Mouse (Mus musculus): ENCODE results near the gene Yrdc. TPM values are rescaled to one million over a fixed set of nuclear protein-coding genes. Genes with fewer than 3 reads are reported as not detected.
A peak's percentile ranks its signal among the peaks of the same experiment; 100 is the strongest.

The Yrdc gene
- polyA plus RNA-seq (2015; fragmentation: Nextera tagmentation; extraction: Ambion mirVana), result 10.6 and 12.5 TPM in 2 replicates

GRCm38 (mm10) chr4:124850261-124850913 is at the start of gene Yrdc:
Gene Yrdc (plus strand): TSS chr4:124850679.
- H3K4me1 ChIP-seq (ENCODE audit: control insufficient read depth, low read depth, low read length), result peaks cover 24% of the 10 kb centered on the region
- peak within 1 kb of the TSS; percentile 84 for H3K9ac ChIP-seq (ENCODE audit: low read depth, low read length)
- H3K27ac ChIP-seq (ENCODE audit: low read length), result peak within 1 kb of the TSS; percentile 80
- H3K9me3 ChIP-seq (replicated peaks; ENCODE audit: control insufficient read depth, low read length), result no peaks in the 10 kb centered on the region
- WGBS (ENCODE audit: insufficient replicate concordance), result under 1% methylated on average over 73 of the region's 90 CpGs
- peak within 1 kb of the TSS; percentile 95 for H3K4me2 ChIP-seq (ENCODE audit: low read depth, low read length)
- H3K36me3 ChIP-seq (ENCODE audit: control insufficient read depth, insufficient read depth), result peaks cover 8% of the 10 kb centered on the region
- H3K4me3 ChIP-seq (ENCODE audit: low read depth, low read length), result peak within 1 kb of the TSS; percentile 94
- H3K27me3 ChIP-seq (ENCODE audit: control insufficient read depth, insufficient read depth, low read depth, low read length), result no peaks in the 10 kb centered on the region
- peak; percentile 93 for ATAC-seq (ENCODE audit: low read depth)

GRCm38 (mm10) chr4:124801552-124802308 is 48.7 kb upstream of the Yrdc start, which contains the start of gene Mtf1:
Gene Mtf1 (plus strand): TSS chr4:124802104.
- no peaks in the 10 kb centered on the region for H3K9me3 ChIP-seq (replicated peaks; ENCODE audit: control insufficient read depth, low read length)
- peak within 1 kb of the TSS; percentile 98 for H3K27ac ChIP-seq (ENCODE audit: low read length)
- 3% methylated on average over 21 of the region's 21 CpGs for WGBS (ENCODE audit: insufficient replicate concordance)
- H3K4me2 ChIP-seq (ENCODE audit: low read depth, low read length), result peak within 1 kb of the TSS; percentile 87
- H3K9ac ChIP-seq (ENCODE audit: low read depth, low read length), result peak within 1 kb of the TSS; percentile 92
- H3K27me3 ChIP-seq (ENCODE audit: control insufficient read depth, insufficient read depth, low read depth, low read length), result no peaks in the 10 kb centered on the region
- peaks cover 24% of the 10 kb centered on the region for H3K4me1 ChIP-seq (ENCODE audit: control insufficient read depth, low read depth, low read length)
- ATAC-seq (ENCODE audit: low read depth), result peak; percentile 68
- H3K4me3 ChIP-seq (ENCODE audit: low read depth, low read length), result peak within 1 kb of the TSS; percentile 93
- H3K36me3 ChIP-seq (ENCODE audit: control insufficient read depth, insufficient read depth), result peaks cover 45% of the 10 kb centered on the region

GRCm38 (mm10) chr4:124802309-124803260 is 47.9 kb upstream of the Yrdc start:
- no peaks in the 10 kb centered on the region for H3K27me3 ChIP-seq (ENCODE audit: control insufficient read depth, insufficient read depth, low read depth, low read length)
- H3K4me3 ChIP-seq (ENCODE audit: low read depth, low read length), result peak overlapping the region; percentile 93
- peaks cover 40% of the 10 kb centered on the region for H3K36me3 ChIP-seq (ENCODE audit: control insufficient read depth, insufficient read depth)
- H3K9ac ChIP-seq (ENCODE audit: low read depth, low read length), result peak overlapping the region; percentile 92
- H3K4me2 ChIP-seq (ENCODE audit: low read depth, low read length), result peak overlapping the region; percentile 87
- H3K4me1 ChIP-seq (ENCODE audit: control insufficient read depth, low read depth, low read length), result peaks cover 27% of the 10 kb centered on the region
- peak overlapping the region; percentile 98 for H3K27ac ChIP-seq (ENCODE audit: low read length)
- under 1% methylated on average over 51 of the region's 53 CpGs for WGBS (ENCODE audit: insufficient replicate concordance)
- no peaks in the 10 kb centered on the region for H3K9me3 ChIP-seq (replicated peaks; ENCODE audit: control insufficient read depth, low read length)
- ATAC-seq (ENCODE audit: low read depth), result peak; percentile 100

GRCm38 (mm10) chr4:124803406-124803805 is 47.1 kb upstream of the Yrdc start:
- Histone ChIP-seq H3K9ac (ENCODE audit: low read depth, low read length) (peak overlapping the region; percentile 92), H3K27me3 (ENCODE audit: control insufficient read depth, insufficient read depth, low read depth, low read length) (no peaks in the 10 kb centered on the region), H3K4me1 (ENCODE audit: control insufficient read depth, low read depth, low read length) (peaks cover 34% of the 10 kb centered on the region), H3K4me3 (ENCODE audit: low read depth, low read length) (peak overlapping the region; percentile 93), H3K9me3 (replicated peaks; ENCODE audit: control insufficient read depth, low read length) (no peaks in the 10 kb centered on the region), H3K27ac (ENCODE audit: low read length) (peak overlapping the region; percentile 98), H3K4me2 (ENCODE audit: low read depth, low read length) (peak overlapping the region; percentile 87), H3K36me3 (ENCODE audit: control insufficient read depth, insufficient read depth) (peaks cover 33% of the 10 kb centered on the region)
- 34% methylated on average over 6 of the region's 6 CpGs for WGBS (ENCODE audit: insufficient replicate concordance)
- ATAC-seq (ENCODE audit: low read depth), result no peak

- WGBS (ENCODE audit: insufficient replicate concordance), result 57% methylated on average over 5 of the region's 5 CpGs
- no peak overlapping the region for H3K9ac ChIP-seq (ENCODE audit: low read depth, low read length)
- no peak overlapping the region for H3K4me2 ChIP-seq (ENCODE audit: low read depth, low read length)
- ATAC-seq (ENCODE audit: low read depth), result 0 out of 2 replicates have a peak, but pooled peaks have one; percentile 45
- H3K27me3 ChIP-seq (ENCODE audit: control insufficient read depth, insufficient read depth, low read depth, low read length), result no peaks in the 10 kb centered on the region
- no peak overlapping the region for H3K4me3 ChIP-seq (ENCODE audit: low read depth, low read length)
- no peaks in the 10 kb centered on the region for H3K9me3 ChIP-seq (replicated peaks; ENCODE audit: control insufficient read depth, low read length)
- peaks cover 18% of the 10 kb centered on the region for H3K36me3 ChIP-seq (ENCODE audit: control insufficient read depth, insufficient read depth)
- H3K4me1 ChIP-seq (ENCODE audit: control insufficient read depth, low read depth, low read length), result peaks cover 45% of the 10 kb centered on the region
- H3K27ac ChIP-seq (ENCODE audit: low read length), result peak overlapping the region; percentile 35; the same call in 1 of the 2 replicates
These were observed 42.0 kb upstream of the Yrdc start for GRCm38 (mm10) chr4:124808511-124808910.

GRCm38 (mm10) chr4:124809136-124809883 is 41.2 kb upstream of the Yrdc start:
- no peak overlapping the region for H3K9ac ChIP-seq (ENCODE audit: low read depth, low read length)

GRCm38 (mm10) chr4:124810056-124810455 is 40.4 kb upstream of the Yrdc start:
- H3K4me2 ChIP-seq (ENCODE audit: low read depth, low read length), result no peak overlapping the region
- peaks cover 14% of the 10 kb centered on the region for H3K36me3 ChIP-seq (ENCODE audit: control insufficient read depth, insufficient read depth)
- H3K9me3 ChIP-seq (replicated peaks; ENCODE audit: control insufficient read depth, low read length), result no peaks in the 10 kb centered on the region
- H3K9ac ChIP-seq (ENCODE audit: low read depth, low read length), result no peak overlapping the region
- ATAC-seq (ENCODE audit: low read depth), result no peak
- no peak overlapping the region for H3K4me3 ChIP-seq (ENCODE audit: low read depth, low read length)
- no peak overlapping the region for H3K27ac ChIP-seq (ENCODE audit: low read length)
- peaks cover 37% of the 10 kb centered on the region for H3K4me1 ChIP-seq (ENCODE audit: control insufficient read depth, low read depth, low read length)
- WGBS (ENCODE audit: insufficient replicate concordance), result 77% methylated on average over 7 of the region's 7 CpGs
- H3K27me3 ChIP-seq (ENCODE audit: control insufficient read depth, insufficient read depth, low read depth, low read length), result no peaks in the 10 kb centered on the region

More at GRCm38 (mm10) chr4:124809136-124809883, 41.2 kb upstream of the Yrdc start:
- Histone ChIP-seq H3K4me3 (ENCODE audit: low read depth, low read length) (no peak overlapping the region), H3K4me2 (ENCODE audit: low read depth, low read length) (no peak overlapping the region), H3K27ac (ENCODE audit: low read length) (no peak overlapping the region), H3K27me3 (ENCODE audit: control insufficient read depth, insufficient read depth, low read depth, low read length) (no peaks in the 10 kb centered on the region), H3K36me3 (ENCODE audit: control insufficient read depth, insufficient read depth) (peaks cover 18% of the 10 kb centered on the region), H3K4me1 (ENCODE audit: control insufficient read depth, low read depth, low read length) (peaks cover 42% of the 10 kb centered on the region), H3K9me3 (replicated peaks; ENCODE audit: control insufficient read depth, low read length) (no peaks in the 10 kb centered on the region)
- ATAC-seq (ENCODE audit: low read depth), result no peak
- WGBS (ENCODE audit: insufficient replicate concordance), result 37% methylated on average over 9 of the region's 9 CpGs
